Mouse (Mus musculus): ENCODE measurements around the gene Fnip1.

DNA sequence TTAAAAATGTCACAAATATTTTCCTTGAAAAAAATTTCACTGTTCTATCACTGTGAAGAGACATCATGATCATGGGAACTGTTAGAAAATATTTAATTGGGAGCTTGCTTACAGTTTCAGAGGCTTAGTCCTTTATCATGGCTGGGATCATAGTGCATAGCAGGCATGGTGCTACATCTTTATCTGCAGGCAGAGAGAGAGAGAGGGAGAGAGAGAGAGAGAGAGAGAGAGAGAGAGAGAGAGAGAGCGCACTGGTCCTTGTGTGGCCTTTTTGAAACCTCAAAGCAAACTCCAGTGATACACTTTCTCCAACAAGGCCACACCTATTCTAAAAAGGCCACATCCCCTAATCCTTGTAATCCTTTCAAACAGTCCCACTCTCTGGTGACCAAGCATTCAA is 2.2 kb upstream of the Fnip1 start:
- TF ChIP-seq CTCF (IDR thresholded peaks at IDR 0.05; ENCODE audit: borderline replicate concordance, extremely low read depth, insufficient read depth, insufficient read length) (no peak), POLR2A (IDR thresholded peaks at IDR 0.05; ENCODE audit: borderline replicate concordance, extremely low read depth, insufficient read depth, insufficient read length, poor library complexity, severe bottlenecking) (no peak)

Data from brain, embryonic 14.5 days (tissue).